Mouse (Mus musculus) frontal cortex, postnatal 14 days (tissue): Measurements from ENCODE around the gene Gm45194.

Source experiments
- DNase-seq, 2 experiments: peaks; one replicate each; pipeline ENCODE4 v3.0.0; 2022; ENCODE audit warnings: low spot score in 2 of 2

Gene Gm45194

DNA sequence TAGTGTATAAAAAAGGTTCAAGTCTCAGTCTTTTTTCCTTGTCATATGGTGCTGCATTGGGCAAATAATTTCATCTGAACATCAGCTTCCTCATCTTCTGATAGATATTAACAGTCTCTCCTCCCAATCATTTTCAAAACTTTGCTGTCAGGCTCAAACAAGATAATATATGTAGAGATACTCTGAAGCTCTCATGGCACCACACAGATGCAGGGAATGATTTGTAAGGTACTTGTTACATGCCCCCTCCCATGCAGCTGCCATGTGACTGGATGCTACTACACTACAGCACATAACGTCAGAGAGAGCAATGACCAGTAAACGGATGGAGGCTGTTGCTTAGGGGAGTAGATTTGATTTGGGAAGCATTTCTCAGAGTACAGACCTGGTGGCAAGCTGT lies at the start of gene Gm45194:
Gene Gm45194, plus strand, starts transcription at position 301 of the 400 bp plus-strand sequence.
- DNase-seq = no peak

GRCm38 (mm10) chrX:111855878-111856277 lies 35.3 kb upstream of the Gm45194 start:
- no peak for DNase-seq

DNA sequence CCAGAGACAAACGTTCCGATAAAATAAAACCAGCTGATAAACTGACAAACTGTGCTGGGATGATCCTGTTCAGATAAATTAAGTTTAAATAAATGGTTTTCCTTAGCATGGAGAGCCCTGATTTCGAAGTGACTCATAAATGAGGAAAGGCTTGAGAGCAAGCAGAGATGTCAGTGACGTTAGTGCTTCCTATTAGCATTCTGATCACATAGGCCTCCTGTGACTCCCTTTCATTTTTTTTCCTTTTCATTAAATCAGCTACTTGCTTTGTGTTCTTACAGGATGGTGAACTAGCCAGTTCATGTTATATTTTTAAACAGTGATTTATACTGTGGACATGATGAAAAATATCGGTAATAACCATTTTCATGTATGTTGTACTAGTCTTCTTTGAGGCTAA lies 9.9 kb upstream of the Gm45194 start:
- DNase-seq = no peak

DNA sequence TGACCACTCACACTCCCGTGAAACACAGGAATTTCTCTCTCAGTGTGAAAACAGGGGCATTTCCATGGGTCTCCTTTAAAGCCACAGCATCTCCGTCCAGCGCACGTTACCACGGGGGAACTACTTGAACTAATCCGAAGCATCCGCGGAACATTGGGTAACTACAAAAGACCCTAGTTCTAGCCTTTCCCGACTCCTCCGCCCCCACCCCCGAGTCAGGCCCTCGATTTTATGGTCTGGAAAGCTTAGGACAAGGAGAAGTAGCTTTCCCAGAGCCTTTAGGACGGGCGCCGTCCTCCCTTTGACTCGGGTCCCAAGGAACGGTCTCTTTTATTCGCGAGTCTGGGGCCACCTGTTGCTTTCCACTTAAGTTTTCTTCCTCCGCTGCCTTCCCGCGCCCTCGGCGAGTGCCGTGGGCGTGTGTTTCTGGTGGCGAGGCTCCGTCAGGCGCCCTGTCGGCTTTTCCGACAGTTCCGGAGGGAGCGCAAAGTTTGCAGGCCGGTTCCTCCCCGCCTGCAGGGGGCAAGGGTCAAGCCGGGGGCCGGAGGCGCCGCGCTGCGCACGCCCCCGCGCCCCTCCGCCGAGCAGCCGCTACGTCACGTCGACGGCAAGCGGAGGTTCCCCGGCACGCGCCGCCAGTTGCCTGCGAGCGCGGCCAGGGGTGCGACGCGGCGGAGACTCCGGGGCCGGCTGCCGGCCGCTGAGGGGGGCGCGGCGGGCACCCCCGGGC lies 3.3 kb downstream of the Gm45194 start:
- no peak for DNase-seq

DNA sequence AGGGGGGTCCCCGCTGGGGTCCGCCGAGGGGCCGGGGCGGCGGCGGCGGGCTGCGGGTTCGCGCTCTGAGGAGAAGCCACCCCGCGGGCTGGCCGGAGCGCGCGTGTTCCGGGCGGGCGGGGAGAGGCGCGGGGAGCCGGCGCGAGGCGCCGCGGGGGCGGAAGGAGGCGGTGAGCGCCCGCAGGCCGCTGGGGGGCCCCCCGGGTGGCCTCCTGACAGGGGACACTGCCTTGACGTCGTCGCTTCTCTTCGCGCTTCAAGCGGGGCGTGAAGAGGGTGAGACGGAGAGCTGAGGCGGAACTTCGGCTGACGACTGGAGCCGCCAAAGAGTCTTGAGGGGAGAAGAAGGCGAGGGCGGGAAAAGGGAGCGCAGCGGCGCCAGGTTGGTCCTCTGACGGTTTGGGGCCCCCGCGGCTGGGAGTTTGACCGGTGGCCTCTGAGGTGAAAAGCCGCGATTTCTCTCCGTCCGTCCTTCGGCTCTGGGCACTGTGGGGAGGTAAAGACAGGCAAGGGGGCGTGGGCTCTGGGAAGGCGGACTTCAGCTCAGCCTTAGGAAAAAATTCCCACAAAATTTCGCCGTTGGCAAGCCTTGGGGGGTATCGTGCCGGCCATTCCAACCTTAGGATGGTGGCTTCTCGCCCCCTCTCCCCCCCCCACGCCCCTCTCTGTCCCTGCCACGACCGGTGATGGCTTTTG lies 4.0 kb downstream of the Gm45194 start:
- DNase-seq = no peak

DNA sequence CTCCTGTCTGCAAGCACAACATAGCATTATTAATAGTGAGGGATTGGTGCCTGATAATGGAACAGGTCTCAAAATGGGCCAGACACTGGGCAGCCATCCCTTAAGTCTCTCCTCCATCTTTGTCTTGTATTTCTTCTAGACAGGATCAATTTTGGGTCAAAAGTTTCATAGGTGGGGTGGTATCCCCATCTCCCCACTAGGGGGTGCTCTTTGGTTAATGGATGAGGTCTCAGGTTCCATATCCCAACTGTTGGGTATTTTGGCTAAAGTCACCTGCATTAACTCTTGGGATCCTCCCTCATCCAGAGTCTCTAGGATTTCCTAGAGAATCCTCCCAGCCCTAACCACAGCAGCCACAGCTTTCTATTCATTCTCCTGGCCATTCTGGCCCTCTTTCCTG lies 26.2 kb downstream of the Gm45194 start:
- DNase-seq = no peak

GRCm38 (mm10) chrX:111960909-111961308 lies 69.7 kb downstream of the Gm45194 start:
- DNase-seq = no peak

GRCm38 (mm10) chrX:111999661-112000060 lies 108.5 kb downstream of the Gm45194 start:
- no peak for DNase-seq

DNA sequence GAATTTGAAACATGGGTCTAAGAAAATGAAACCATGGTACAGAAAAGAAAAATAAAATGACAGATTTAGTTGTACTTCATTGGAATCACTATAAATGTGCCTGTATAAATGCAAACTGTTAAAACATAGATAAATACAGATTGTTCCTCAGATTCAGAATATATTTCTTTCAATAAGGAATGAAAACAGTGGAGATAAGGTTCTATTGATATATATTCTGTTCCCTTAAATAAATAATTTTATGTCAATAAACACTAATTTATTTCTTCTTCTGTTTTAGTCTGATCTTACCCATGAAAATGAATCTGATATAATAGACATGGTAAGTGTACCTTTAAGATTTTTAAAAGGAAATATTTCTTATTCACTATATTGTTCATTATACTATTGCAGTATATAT lies 119.5 kb downstream of the Gm45194 start, which contains the start of gene Tex16:
Gene Tex16, plus strand, starts transcription at position 301 of the 400 bp plus-strand sequence.
- no peak for DNase-seq

DNA sequence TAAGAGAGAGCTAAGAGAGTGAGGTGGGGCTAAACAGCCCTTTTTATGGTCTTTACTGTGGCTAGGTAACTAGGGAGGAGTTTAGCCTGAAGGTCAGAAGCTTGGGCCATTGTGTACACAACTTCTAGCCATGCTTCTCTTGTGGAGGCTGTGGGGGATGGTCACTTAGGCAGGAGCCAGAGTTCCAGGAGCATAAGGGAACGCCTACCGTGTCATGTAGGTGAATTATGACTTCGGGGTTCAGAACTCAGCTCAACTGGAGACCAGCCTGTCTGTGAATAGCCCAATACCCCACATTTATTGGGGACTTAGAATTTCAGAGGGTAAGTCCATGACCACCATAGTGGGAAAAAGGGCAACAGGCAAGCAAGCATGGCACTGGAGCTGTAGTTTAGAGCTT lies 347.6 kb downstream of the Gm45194 start, which contains the start of gene 4933403O08Rik:
Gene 4933403O08Rik, plus strand, starts transcription at position 301 of the 400 bp plus-strand sequence.
- no peak for DNase-seq

DNA sequence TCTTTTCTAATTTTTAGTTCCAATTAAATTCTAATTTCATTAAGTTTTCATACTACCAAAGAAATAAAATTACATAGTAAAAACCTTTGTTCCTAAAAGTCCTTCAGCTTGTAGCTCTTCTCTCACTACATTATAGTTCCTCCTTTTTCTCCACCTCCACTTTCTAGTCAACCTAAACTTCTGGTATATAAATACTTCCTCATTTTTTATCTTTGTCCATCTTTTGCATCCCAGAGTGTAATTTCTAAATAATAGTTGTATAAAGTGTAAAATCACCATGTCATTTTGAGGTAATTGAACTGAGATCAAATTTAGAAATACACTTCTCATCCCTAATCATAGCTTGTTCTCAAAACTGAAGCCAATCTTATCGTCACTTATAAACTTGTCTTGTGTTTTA lies 351.7 kb downstream of the Gm45194 start:
- no peak for DNase-seq

DNA sequence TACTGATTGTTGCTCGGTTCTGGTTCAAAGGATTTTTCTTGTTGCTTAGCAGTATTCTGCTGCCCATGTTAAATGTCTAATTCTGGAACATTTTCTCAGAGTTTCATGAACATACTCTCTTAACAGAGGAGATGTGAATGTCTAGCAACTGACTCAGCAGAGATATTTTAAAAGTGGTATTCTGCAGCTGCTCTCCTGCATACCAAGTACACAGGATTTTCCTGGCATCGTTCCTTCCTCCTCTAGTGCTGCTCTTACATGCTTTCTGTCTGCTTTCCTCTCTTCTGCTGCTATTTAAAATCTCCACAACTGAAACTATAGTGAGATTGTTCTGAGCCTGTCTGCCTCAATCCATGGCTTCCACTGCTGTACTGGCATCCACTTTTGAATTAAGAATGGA lies 364.3 kb downstream of the Gm45194 start:
- peak in 1 of 2 experiments; percentile 5 for DNase-seq

- no peak for DNase-seq
These were observed 382.4 kb downstream of the Gm45194 start for GRCm38 (mm10) chrX:112273550-112273949.
